Mouse (Mus musculus) hindbrain, postnatal 0 days (tissue): ENCODE measurements around the gene Pax5. TPM values are rescaled to one million over a fixed set of nuclear protein-coding genes. Genes with fewer than 3 reads are reported as not detected.

Experiments used
- ATAC-seq: fragments of 200-750 bp; cut with Nextera tagmentation; 2 replicates; pipeline ENCODE4 v1.8.0; 2017; ENCODE audit warnings: mild to moderate bottlenecking, moderate TSS enrichment, moderate library complexity
- DNase-seq: peaks from one replicate; pipeline ENCODE4 v3.0.0-alpha.2; 2015; ENCODE audit warnings: low spot score
- H3K27ac ChIP-seq: fragments of 300-500 bp; sonication (generic); 2 replicates; pipeline ENCODE4 v1.5.1; 2014; ENCODE audit warnings: mild to moderate bottlenecking
- H3K27me3 ChIP-seq: fragments of 300-500 bp; sonication (generic); 2 replicates; pipeline ENCODE4 v1.6.1; 2014; ENCODE audit warnings: low read length, mixed read lengths; ENCODE audit not compliant: insufficient read depth
- H3K36me3 ChIP-seq: fragments of 300-500 bp; sonication (generic); 2 replicates; pipeline ENCODE4 v1.6.1; 2014; ENCODE audit warnings: low read length, mixed read lengths; ENCODE audit not compliant: insufficient read depth
- H3K4me1 ChIP-seq: fragments of 300-500 bp; sonication (generic); 2 replicates; pipeline ENCODE4 v1.6.1; 2014; ENCODE audit warnings: antibody characterized with exemption, low read length, mixed read lengths; ENCODE audit not compliant: insufficient read depth
- H3K4me2 ChIP-seq: fragments of 300-500 bp; sonication (generic); 2 replicates; pipeline ENCODE4 v1.6.1; 2014; ENCODE audit warnings: low read depth, mild to moderate bottlenecking, low read length, moderate library complexity, mixed read lengths
- H3K4me3 ChIP-seq: fragments of 300-500 bp; sonication (generic); 2 replicates; pipeline ENCODE4 v1.5.1; 2014; ENCODE audit warnings: low read length
- H3K9ac ChIP-seq: fragments of 300-500 bp; sonication (generic); replicated peaks from 2 replicates; pipeline ENCODE4 v1.6.1; 2014; ENCODE audit warnings: mild to moderate bottlenecking, low read length, moderate library complexity, mixed read lengths
- H3K9me3 ChIP-seq: fragments of 300-500 bp; sonication (generic); 2 replicates; pipeline ENCODE4 v1.6.1; 2016; ENCODE audit warnings: low read length, mixed read lengths
- CTCF ChIP-seq: IDR thresholded peaks from 2 replicates; pipeline ENCODE4 v1.5.1; 2016; ENCODE audit warnings: antibody characterized with exemption, control low read depth, low read depth
- WGBS: fragments of 180-500 bp; shearing (Covaris S2); extraction: QIAGEN DNeasy Blood & Tissue Kit; methylation state at CpG from one replicate; pipeline ENCODE4 v1.1.7; 2014; 5-methylcytosine and 5-hydroxymethylcytosine counted together
- polyA plus RNA-seq: library from polyadenylated mRNA; unstranded; fragments of >200 nt; fragmentation: Nextera tagmentation; extraction: Ambion mirVana; gene quantifications from 2 replicates; pipeline ENCODE4 v1.2.1, GENCODE M21; 2015
- total RNA-seq: library from RNA; depleted of rRNA; stranded (reverse); fragments of >200 nt; gene quantifications from 2 replicates; pipeline ENCODE4 v1.2.3, GENCODE M21; 2014

Pax5 gene
- total and polyA plus RNA-seq, 2 experiments from 2014 or later, result 0.81 to 10.0 TPM

GRCm38 (mm10) chr4:44545669-44546068 lies 164.6 kb downstream of the Pax5 start:
- DNase-seq, result no peak
- Histone ChIP-seq H3K36me3 (no peaks in the 10 kb centered on the region), H3K4me3 (no peak overlapping the region), H3K27ac (no peak overlapping the region), H3K27me3 (no peaks in the 10 kb centered on the region), H3K4me1 (no peaks in the 10 kb centered on the region), H3K9me3 (no peaks in the 10 kb centered on the region), H3K4me2 (no peak overlapping the region), H3K9ac (no peak overlapping the region)
- WGBS, result 33% methylated on average over 8 of the region's 8 CpGs
- no peak for ATAC-seq
- no peak for TF ChIP-seq CTCF

GRCm38 (mm10) chr4:44544495-44544894 lies 165.8 kb downstream of the Pax5 start:
- ATAC-seq, result no peak
- no peak overlapping the region for H3K4me3 ChIP-seq

GRCm38 (mm10) chr4:44543880-44544279 lies 166.4 kb downstream of the Pax5 start:
- Histone ChIP-seq H3K27ac (no peak overlapping the region), H3K36me3 (no peaks in the 10 kb centered on the region), H3K9me3 (no peaks in the 10 kb centered on the region), H3K4me2 (no peak overlapping the region), H3K27me3 (no peaks in the 10 kb centered on the region), H3K4me1 (no peaks in the 10 kb centered on the region), H3K9ac (no peak overlapping the region), H3K4me3 (no peak overlapping the region)
- WGBS, result 98% methylated on average over 2 of the region's 2 CpGs
- no peak for TF ChIP-seq CTCF
- ATAC-seq (no peak), DNase-seq (no peak)

More at GRCm38 (mm10) chr4:44544495-44544894, 165.8 kb downstream of the Pax5 start:
- Histone ChIP-seq H3K36me3 (no peaks in the 10 kb centered on the region), H3K9ac (no peak overlapping the region), H3K4me1 (no peaks in the 10 kb centered on the region), H3K27ac (no peak overlapping the region), H3K9me3 (no peaks in the 10 kb centered on the region), H3K27me3 (no peaks in the 10 kb centered on the region), H3K4me2 (no peak overlapping the region)
- TF ChIP-seq CTCF, result no peak
- 82% methylated on average over 1 of the region's 1 CpGs for WGBS
- DNase-seq, result no peak

- no peak for TF ChIP-seq CTCF
Observed at GRCm38 (mm10) chr4:44542101-44542500, 168.2 kb downstream of the Pax5 start.

GRCm38 (mm10) chr4:44538488-44538887 lies 171.8 kb downstream of the Pax5 start:
- ATAC-seq, result peak; percentile 43
- WGBS, result 33% methylated on average over 5 of the region's 5 CpGs
- no peak overlapping the region for H3K4me3 ChIP-seq
- H3K9me3 ChIP-seq, result no peaks in the 10 kb centered on the region
- H3K4me1 ChIP-seq, result peaks cover 14% of the 10 kb centered on the region
- DNase-seq, result peak; percentile 54
- H3K27ac ChIP-seq, result no peak overlapping the region
- no peak overlapping the region for H3K4me2 ChIP-seq
- TF ChIP-seq CTCF, result no peak
- no peaks in the 10 kb centered on the region for H3K36me3 ChIP-seq
- no peaks in the 10 kb centered on the region for H3K27me3 ChIP-seq
- H3K9ac ChIP-seq, result no peak overlapping the region

More at GRCm38 (mm10) chr4:44542101-44542500, 168.2 kb downstream of the Pax5 start:
- Histone ChIP-seq H3K9me3 (no peaks in the 10 kb centered on the region), H3K4me3 (no peak overlapping the region), H3K27me3 (no peaks in the 10 kb centered on the region), H3K36me3 (no peaks in the 10 kb centered on the region), H3K4me2 (no peak overlapping the region), H3K4me1 (no peaks in the 10 kb centered on the region), H3K9ac (no peak overlapping the region), H3K27ac (no peak overlapping the region)
- 82% methylated on average over 3 of the region's 3 CpGs for WGBS
- DNase-seq, result no peak
- ATAC-seq, result no peak

GRCm38 (mm10) chr4:44536794-44537193 lies 173.5 kb downstream of the Pax5 start:
- no peaks in the 10 kb centered on the region for H3K27me3 ChIP-seq
- no peak overlapping the region for H3K4me3 ChIP-seq
- H3K27ac ChIP-seq, result no peak overlapping the region; the same call in 1 of the 2 replicates
- DNase-seq, result peak; percentile 91
- no peaks in the 10 kb centered on the region for H3K9me3 ChIP-seq
- ATAC-seq, result peak; percentile 84
- H3K9ac ChIP-seq, result no peak overlapping the region
- H3K4me1 ChIP-seq, result peaks cover 14% of the 10 kb centered on the region
- H3K4me2 ChIP-seq, result no peak overlapping the region
- no peaks in the 10 kb centered on the region for H3K36me3 ChIP-seq
- TF ChIP-seq CTCF, result no peak
- 39% methylated on average over 4 of the region's 4 CpGs for WGBS

- no peak for TF ChIP-seq CTCF
- no peaks in the 10 kb centered on the region for H3K27me3 ChIP-seq
- DNase-seq (no peak), ATAC-seq (no peak)
- H3K36me3 ChIP-seq, result no peaks in the 10 kb centered on the region
- H3K27ac ChIP-seq, result no peak overlapping the region
- peaks cover 14% of the 10 kb centered on the region for H3K4me1 ChIP-seq
- H3K4me2 ChIP-seq, result no peak overlapping the region
- WGBS, result 83% methylated on average over 4 of the region's 4 CpGs
- no peaks in the 10 kb centered on the region for H3K9me3 ChIP-seq
- no peak overlapping the region for H3K4me3 ChIP-seq
- no peak overlapping the region for H3K9ac ChIP-seq
Observed at GRCm38 (mm10) chr4:44535646-44536045, 174.6 kb downstream of the Pax5 start.
